Mouse (Mus musculus) central nervous system, embryonic 11.5 days (tissue): ENCODE results near the gene Hspb2. TPM values are rescaled to one million over a fixed set of nuclear protein-coding genes. Genes with fewer than 3 reads are reported as not detected.

ENCODE experiments used
- polyA plus RNA-seq: library from polyadenylated mRNA; depleted of rRNA; stranded (reverse); fragments of >200 nt; gene quantifications from 2 replicates; pipeline ENCODE4 v1.2.3, GENCODE M21; 2012; rRNA removed

Gene Hspb2
- 4.3 and 8.2 TPM in 2 replicates for polyA plus RNA-seq

DNA sequence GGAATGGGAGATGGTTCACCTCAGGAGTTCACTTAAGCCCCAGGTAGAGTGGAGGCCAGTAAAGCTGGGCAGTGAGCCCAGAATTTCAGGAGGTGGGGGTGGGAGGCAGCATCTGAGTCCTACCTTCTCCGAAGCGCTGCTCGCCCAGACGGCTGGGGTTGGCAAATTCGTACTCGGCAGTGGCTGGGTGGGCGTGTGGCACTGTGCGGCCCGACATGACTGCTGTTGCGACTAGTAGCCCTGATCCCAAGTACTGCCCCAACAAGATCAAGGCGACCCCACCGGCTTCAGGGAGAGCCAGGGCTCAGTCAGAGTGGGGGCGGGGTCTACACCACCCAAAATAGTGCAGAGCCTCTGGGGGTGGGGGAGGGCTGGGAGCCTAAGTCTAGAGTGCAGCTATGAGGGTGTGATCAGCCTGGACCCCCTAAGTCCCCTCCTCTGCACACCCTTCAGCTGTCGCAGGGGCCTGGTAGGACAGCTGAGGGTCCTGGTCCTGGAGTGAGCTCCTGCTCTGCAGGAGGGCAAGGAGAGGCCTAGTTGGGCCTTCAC is at the start of gene Hspb2:
Hspb2 (minus strand) TSS at position 301 of the 549 bp plus-strand sequence.

DNA sequence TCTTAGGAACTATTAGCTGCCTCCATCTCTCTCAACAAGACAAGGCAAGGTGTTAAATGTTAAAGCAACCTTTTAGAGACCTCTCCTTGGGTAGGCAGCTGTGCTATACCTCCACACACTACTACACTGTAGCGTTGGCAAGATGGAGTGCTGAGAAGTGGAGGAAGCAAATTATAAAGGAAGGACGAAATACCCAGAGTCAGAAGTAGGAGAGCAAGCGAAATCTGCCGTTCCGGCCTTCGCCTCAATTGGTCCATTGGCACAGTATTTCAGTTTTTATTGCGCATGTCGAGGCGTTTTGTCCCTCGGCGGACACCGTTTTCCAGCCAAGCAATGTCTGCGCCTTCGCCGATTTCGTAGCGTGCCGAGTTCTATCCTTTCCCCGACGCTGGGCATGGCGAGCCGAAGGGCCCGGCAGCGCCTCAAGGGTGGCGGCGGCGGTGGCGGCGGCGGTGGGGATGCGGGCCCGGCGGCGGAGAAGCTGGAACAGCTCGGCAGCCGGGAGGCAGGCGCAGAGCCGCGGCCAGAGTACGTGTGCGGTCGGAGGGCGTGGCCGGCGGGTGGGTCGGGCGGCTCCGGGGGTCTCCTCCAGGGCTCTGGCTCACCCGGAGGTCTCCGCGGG is 22.9 kb upstream of the Hspb2 start, which contains the start of the genes Alg9 and 1110032A03Rik:
Alg9 (plus strand) TSS at position 29 of the 622 bp plus-strand sequence.
1110032A03Rik (minus strand) TSS at position 530 of the 622 bp plus-strand sequence.

DNA sequence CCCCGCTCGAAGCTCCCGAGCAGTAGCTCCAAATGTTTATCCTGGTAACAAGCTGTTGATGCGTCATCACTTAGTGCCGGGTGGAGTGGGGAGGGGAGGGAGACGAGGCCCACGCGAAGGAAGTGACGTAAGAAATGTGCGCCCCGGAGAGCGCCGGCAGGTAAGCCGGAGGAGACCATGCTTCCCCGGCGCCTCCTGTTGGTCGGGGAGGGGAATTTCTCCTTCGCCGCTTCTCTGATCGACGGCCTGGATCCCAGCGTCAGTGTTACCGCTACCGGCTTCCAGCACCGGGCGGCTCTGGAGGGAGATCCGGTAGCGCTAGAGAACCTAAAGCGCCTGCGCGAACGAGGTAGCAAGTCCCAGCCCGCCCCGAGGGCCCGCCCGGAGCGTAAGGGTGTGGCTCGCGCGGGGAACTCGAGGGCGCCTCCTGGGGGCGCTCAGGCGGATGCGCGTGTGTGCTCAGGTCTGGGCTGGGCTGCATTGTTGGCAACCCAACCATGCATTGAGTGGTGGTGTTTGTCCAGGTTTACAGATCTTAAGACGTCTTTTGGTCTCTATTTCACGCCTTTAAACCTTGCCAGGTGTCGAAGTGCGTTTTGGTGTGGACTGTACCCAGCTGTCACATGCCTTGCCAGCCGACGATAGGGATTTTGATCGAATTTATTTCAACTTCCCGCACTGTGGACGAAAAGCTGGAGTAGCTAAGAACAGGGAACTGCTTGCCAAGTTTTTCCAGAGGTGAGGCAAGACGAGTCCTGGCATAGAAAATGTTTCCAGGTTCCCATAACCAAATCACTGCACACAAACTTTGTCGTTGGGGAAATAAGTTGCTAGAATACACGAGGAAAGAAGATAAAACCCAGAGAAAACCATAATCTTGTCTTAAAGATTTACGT is 16.2 kb upstream of the Hspb2 start, which contains the start of gene Fdxacb1:
Fdxacb1 (plus strand) TSS at position 130 of the 896 bp plus-strand sequence.

DNA sequence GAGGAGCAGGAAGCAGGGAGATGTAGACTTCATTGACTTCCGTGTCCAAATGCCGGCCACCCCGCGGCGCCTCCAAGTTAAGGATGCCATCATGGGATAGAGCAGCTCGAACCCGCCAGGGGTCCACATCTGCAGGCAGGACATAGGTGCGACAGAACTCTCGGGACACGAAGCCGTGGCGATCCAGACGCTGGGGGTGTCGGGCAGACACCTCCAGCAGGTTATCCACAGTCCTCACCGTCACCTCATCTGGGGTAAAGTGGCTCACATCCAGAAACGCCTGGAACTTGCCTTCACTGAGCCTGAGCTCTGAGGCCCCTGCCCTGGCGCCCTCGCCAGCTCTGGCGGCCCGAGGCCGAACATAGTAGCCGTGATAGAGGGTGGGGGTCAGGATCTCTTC is 831 bp downstream of the Hspb2 start, which contains the start of gene Cryab:
Cryab (plus strand) TSS at position 3 of the 400 bp plus-strand sequence.

DNA sequence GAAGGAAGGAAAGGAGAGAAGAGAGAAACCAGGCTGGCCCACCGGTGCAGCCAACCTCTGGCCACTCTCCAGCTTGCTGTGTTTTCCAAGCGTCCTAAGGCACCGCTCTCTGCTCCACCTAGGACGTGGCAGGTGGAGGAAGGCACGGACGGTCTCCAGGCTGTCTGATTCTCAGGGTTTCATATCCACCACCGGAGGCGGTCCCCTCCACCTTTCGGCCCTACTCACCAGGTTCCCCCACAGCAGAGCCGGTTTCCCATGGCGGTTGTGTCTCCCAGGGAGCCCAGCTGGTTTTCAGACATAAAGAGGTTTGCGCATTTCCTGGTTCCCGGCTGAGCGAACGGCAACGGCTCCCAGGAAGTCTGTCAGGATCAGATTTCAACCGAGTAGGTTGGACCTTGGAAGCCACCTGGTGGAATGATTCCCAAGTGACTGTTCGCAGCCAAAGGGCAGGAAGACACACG is 5.9 kb downstream of the Hspb2 start, which contains the start of gene 2310030G06Rik:
2310030G06Rik (minus strand) TSS at position 323 of the 464 bp plus-strand sequence.

DNA sequence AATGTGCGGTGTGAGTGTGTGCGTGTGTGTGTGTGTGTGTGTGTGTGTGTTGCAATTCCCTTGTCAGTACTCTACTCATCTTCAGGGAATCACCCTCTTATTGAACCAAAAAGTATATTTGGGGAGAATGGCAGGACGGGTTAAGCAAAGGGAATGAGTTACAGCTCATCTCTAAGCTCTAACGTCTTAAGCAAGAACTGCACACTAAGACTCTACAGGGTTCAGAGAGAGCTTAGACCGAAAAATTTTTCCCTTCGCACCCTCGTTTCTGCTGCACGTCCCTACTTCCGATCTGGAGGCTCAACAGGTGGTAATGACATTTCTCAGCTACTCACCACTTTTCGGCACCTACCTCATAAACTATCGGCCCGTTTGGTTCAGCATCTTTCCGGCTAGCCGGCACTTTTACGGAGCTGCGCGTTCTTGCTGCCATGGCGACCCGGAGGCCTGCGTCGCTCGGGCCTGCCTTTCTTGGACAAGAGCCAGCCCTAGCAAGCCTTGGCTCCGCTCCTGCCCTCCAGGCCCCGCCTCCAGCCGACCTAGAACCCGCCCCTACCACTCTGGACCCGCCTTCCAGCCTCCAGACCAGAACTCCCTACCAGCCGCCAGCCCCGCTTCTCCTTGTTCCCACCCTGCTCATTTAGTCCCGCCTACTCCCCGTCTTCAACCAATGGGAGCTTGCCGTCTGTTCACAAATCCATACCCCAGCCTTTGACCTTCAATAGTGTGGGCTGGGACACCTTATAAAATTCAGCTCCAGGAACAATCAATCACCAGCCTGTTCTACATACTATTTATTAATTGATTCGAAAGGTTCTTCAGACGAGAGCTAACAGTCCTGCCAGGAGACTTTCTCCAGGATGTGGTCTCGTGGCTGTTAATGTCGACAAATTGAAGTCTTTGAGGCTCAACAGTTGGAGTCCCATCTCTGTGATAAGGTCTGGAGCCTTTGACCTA is 13.0 kb downstream of the Hspb2 start, which contains the start of gene Dixdc1:
Dixdc1 (minus strand) TSS at position 604 of the 957 bp plus-strand sequence.

Other genes with a start within 250 kb of the Hspb2 start
- 65.7 and 82.4 TPM in 2 replicates for gene Pts, start 223.6 kb downstream of the Hspb2 start, polyA plus RNA-seq
- gene Il18, start 197.5 kb downstream of the Hspb2 start, polyA plus RNA-seq = 9.3 and 11.2 TPM in 2 replicates
- gene Bco2, start 197.2 kb downstream of the Hspb2 start, polyA plus RNA-seq = 0.27 and 0.43 TPM in 2 replicates
- not detected in 2 replicates for gene Tex12, start 191.0 kb downstream of the Hspb2 start, polyA plus RNA-seq
- gene Sdhd, start 148.5 kb downstream of the Hspb2 start, polyA plus RNA-seq = 135 and 195 TPM in 2 replicates
- gene Timm8b, start 148.4 kb downstream of the Hspb2 start, polyA plus RNA-seq = 232 and 356 TPM in 2 replicates
- gene Pih1d2, start 135.0 kb downstream of the Hspb2 start, polyA plus RNA-seq = 3.7 and 5.6 TPM in 2 replicates
- 25.3 and 25.7 TPM in 2 replicates for gene Nkapd1, start 134.9 kb downstream of the Hspb2 start, polyA plus RNA-seq
- 23.5 and 38.3 TPM in 2 replicates for gene Dlat, start 92.6 kb downstream of the Hspb2 start, polyA plus RNA-seq
- 14.7 and 22.5 TPM in 2 replicates for gene Dixdc1, start 12.8 kb downstream of the Hspb2 start, polyA plus RNA-seq
- gene 2310030G06Rik, start 5.8 kb downstream of the Hspb2 start, polyA plus RNA-seq = 0.92 and 2.1 TPM in 2 replicates
- gene Cryab, start 1.0 kb downstream of the Hspb2 start, polyA plus RNA-seq = 7.3 and 17.7 TPM in 2 replicates
- gene Fdxacb1, start 15.9 kb upstream of the Hspb2 start, polyA plus RNA-seq = 6.9 and 8.4 TPM in 2 replicates
- 19.4 and 30.9 TPM in 2 replicates for gene Alg9, start 22.7 kb upstream of the Hspb2 start, polyA plus RNA-seq
- 16.9 and 36.4 TPM in 2 replicates for gene 1110032A03Rik, start 23.2 kb upstream of the Hspb2 start, polyA plus RNA-seq
- gene Ppp2r1b, start 92.9 kb upstream of the Hspb2 start, polyA plus RNA-seq = 47.9 and 66.7 TPM in 2 replicates